Mouse (Mus musculus): ENCODE results near the gene Sp3. TPM values are rescaled to one million over a fixed set of nuclear protein-coding genes. Genes with fewer than 3 reads are reported as not detected.
A peak's percentile ranks its signal among the peaks of the same experiment; 100 is the strongest.
"Not testable (repeated sequence)": the region's sequence is repeated elsewhere in the genome, so short reads cannot be mapped to it uniquely, and the experiment has no call there.

Gene Sp3
- polyA plus RNA-seq, 1 experiment, result 34.0 TPM

DNA sequence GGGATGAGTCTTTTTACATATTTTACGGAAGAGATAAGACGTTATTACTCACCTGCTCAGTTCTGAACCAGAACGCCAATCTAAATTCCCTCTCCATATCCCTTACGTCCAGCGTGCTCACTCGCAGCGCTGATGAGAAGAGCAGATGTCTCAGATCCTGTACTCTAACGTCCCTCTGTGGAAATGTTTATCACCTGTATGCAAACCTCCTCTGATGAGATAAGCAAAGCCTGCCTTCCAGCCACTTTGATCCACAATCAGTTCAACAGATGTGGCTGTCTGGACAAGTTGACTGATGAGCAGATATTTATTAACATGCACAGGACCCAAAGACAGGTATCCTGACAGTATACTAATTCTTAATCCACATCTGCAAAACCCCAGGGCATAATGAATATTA, 19.9 kb upstream of the Sp3 start:
- TF ChIP-seq CTCF (IDR thresholded peaks at IDR 0.05; ENCODE audit: control insufficient read depth, insufficient read depth, low read length), result no peak
- TF ChIP-seq POLR2A (IDR thresholded peaks at IDR 0.05; ENCODE audit: borderline replicate concordance, control insufficient read depth, low read depth, low read length), result no peak
- Histone ChIP-seq H3K27ac (ENCODE audit: control insufficient read depth, insufficient read depth, low read depth, low read length, poor library complexity) (no peak overlapping the region), H3K4me3 (replicated peaks; ENCODE audit: control insufficient read depth, low read depth, low read length) (no peak overlapping the region), H3K4me1 (ENCODE audit: control insufficient read depth, insufficient read depth, low read length) (peaks cover 7% of the 10 kb centered on the region)
- 68% methylated on average over 8 of the region's 8 CpGs for WGBS

DNA sequence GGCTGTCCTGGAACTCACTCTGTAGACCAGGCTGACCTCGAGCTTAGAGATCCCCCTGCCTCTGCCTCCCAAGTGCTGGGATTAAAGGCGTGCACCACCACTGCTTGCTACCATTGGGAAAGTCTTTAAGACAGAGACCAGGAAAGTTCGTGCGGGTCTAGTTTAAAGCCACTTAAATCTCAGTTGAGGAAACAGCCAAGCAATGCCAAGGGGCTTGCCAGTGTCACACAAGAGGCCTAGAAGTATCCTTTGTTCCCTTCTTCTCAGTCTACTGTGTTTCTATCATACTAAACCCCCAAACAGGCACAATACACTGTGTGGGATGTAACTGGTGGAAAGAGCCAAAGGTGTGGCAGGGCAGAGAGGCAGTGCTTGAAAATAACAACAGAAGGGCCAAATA, 17.3 kb upstream of the Sp3 start:
- WGBS, result 89% methylated on average over 4 of the region's 4 CpGs
- peaks cover 4% of the 10 kb centered on the region for H3K4me1 ChIP-seq (ENCODE audit: control insufficient read depth, insufficient read depth, low read length)
- H3K27ac ChIP-seq (ENCODE audit: control insufficient read depth, insufficient read depth, low read depth, low read length, poor library complexity), result no peak overlapping the region
- H3K4me3 ChIP-seq (replicated peaks; ENCODE audit: control insufficient read depth, low read depth, low read length), result no peak overlapping the region
- TF ChIP-seq CTCF (IDR thresholded peaks at IDR 0.05; ENCODE audit: control insufficient read depth, insufficient read depth, low read length), result no peak
- no peak for TF ChIP-seq POLR2A (IDR thresholded peaks at IDR 0.05; ENCODE audit: borderline replicate concordance, control insufficient read depth, low read depth, low read length)

DNA sequence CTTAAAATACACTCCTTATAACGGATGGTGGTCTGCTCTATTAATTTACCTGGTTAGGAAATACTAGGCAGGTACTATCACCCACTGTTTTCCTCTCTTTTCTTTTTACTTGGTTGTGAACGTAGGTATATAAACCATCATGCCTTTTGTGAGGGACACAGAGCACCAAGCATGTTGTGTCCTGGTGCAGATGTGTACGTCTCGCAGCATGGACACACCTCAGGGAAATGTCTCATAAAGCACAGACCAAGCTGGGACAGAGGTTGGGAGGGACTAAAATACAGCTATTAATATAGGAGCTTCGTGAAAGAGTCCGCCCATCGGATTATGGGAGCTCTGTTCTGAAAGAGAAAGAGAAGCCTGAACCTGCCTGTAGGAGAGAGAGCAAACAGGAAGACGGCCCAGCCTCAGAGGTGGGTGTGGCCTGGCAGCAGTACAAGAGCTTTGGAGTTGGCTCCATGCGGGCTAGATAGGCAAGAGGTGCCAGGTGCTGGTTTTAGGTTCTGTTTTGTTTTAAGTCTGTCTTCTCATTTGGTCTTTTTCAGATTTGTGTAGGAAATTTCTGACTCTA, 16.6 kb upstream of the Sp3 start:
- 5% methylated on average over 9 of the region's 9 CpGs for WGBS
- peaks cover 4% of the 10 kb centered on the region for H3K4me1 ChIP-seq (ENCODE audit: control insufficient read depth, insufficient read depth, low read length)
- TF ChIP-seq POLR2A (IDR thresholded peaks at IDR 0.05; ENCODE audit: borderline replicate concordance, control insufficient read depth, low read depth, low read length) (no peak), CTCF (IDR thresholded peaks at IDR 0.05; ENCODE audit: control insufficient read depth, insufficient read depth, low read length) (no peak)
- peak overlapping the region; percentile 60 for H3K4me3 ChIP-seq (replicated peaks; ENCODE audit: control insufficient read depth, low read depth, low read length)
- peak overlapping the region; percentile 49; the same call in 1 of the 2 replicates for H3K27ac ChIP-seq (ENCODE audit: control insufficient read depth, insufficient read depth, low read depth, low read length, poor library complexity)

DNA sequence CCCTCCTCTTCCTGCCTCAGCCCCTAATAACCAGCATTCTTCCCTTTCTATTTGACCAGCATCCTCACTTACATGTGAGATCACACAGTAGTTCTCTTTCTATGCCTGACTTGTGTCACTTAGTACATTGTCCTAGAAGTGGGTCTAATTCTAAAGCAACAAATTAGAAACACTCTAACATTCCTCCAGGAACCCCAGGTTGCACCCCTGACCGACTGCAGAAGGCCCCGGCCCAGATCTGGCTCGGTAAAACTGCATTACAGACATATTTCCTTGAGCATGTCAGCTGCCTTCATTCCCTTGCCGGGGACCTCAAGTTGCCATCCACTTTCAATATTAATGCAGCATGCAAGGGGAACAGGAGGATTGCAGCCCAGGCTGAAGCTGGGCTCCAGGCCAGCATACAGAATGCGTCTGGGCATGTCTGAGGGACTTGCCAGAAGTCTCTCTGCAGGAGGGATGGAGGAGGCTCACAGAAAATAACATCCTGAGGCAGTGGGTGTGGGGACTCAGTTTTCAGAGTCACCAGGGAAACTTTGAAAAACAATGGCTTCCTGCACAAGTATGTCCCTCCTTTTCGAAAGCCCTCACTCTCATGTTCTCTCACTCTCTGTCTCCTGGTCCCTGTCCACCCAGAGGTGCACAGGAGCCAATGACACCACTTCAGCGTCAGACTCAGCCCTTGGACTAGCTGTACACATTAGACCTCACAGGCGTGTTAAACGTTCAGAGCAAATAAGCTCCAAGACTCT, 15.3 kb upstream of the Sp3 start:
- H3K27ac ChIP-seq (ENCODE audit: control insufficient read depth, insufficient read depth, low read depth, low read length, poor library complexity), result 0 out of 2 replicates have a peak overlapping the region, but pooled peaks have one; percentile 8
- TF ChIP-seq CTCF (IDR thresholded peaks at IDR 0.05; ENCODE audit: control insufficient read depth, insufficient read depth, low read length), result no peak
- no peak for TF ChIP-seq POLR2A (IDR thresholded peaks at IDR 0.05; ENCODE audit: borderline replicate concordance, control insufficient read depth, low read depth, low read length)
- WGBS, result 31% methylated on average over 9 of the region's 9 CpGs
- no peak overlapping the region for H3K4me3 ChIP-seq (replicated peaks; ENCODE audit: control insufficient read depth, low read depth, low read length)
- H3K4me1 ChIP-seq (ENCODE audit: control insufficient read depth, insufficient read depth, low read length), result peaks cover 4% of the 10 kb centered on the region

DNA sequence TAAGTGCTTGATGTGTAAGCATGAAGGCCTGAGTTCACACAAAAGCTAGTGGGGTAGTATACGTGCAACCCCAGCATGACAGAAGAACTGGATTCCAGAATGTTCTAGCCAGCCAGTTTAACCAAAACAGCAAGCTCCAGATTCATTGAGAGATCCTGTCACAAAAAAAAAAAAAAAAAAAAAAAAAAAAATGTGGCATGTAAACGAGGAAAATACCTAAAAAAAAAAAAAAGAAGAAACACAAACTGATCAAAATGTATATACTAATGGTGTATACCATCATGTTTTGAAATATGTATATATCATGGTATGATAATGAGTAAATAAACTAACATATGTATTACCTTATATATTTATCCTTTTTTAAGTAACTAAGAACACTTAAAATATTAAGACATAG, 13.9 kb upstream of the Sp3 start:
- WGBS, result 58% methylated on average over 2 of the region's 2 CpGs
- Histone ChIP-seq H3K27ac (ENCODE audit: control insufficient read depth, insufficient read depth, low read depth, low read length, poor library complexity) (no peak overlapping the region), H3K4me1 (ENCODE audit: control insufficient read depth, insufficient read depth, low read length) (peaks cover 4% of the 10 kb centered on the region), H3K4me3 (replicated peaks; ENCODE audit: control insufficient read depth, low read depth, low read length) (no peak overlapping the region)
- no peak for TF ChIP-seq CTCF (IDR thresholded peaks at IDR 0.05; ENCODE audit: control insufficient read depth, insufficient read depth, low read length)
- no peak for TF ChIP-seq POLR2A (IDR thresholded peaks at IDR 0.05; ENCODE audit: borderline replicate concordance, control insufficient read depth, low read depth, low read length)

DNA sequence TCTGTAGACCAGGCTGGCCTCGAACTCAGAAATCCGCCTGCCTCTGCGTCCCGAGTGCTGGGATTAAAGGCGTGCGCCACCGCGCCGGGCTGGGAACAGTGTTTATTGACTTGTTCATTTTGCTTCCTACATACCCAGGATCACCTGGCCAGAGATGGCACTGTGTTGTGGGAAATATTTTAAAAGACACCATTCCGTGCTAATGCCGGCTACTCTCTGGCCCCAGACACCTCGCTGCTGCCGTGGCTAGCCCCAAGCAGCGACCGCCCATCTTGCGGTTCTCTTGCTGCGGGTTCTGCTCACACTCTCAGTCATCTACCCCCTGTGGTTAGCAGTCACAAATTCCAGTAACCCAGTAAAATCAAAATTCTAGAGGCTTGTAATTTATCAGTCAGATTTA, 12.3 kb upstream of the Sp3 start:
- TF ChIP-seq CTCF (IDR thresholded peaks at IDR 0.05; ENCODE audit: control insufficient read depth, insufficient read depth, low read length) (no peak), POLR2A (IDR thresholded peaks at IDR 0.05; ENCODE audit: borderline replicate concordance, control insufficient read depth, low read depth, low read length) (no peak)
- peaks cover 3% of the 10 kb centered on the region for H3K4me1 ChIP-seq (ENCODE audit: control insufficient read depth, insufficient read depth, low read length)
- WGBS, result 94% methylated on average over 17 of the region's 17 CpGs
- no peak overlapping the region for H3K4me3 ChIP-seq (replicated peaks; ENCODE audit: control insufficient read depth, low read depth, low read length)
- H3K27ac ChIP-seq (ENCODE audit: control insufficient read depth, insufficient read depth, low read depth, low read length, poor library complexity), result no peak overlapping the region

DNA sequence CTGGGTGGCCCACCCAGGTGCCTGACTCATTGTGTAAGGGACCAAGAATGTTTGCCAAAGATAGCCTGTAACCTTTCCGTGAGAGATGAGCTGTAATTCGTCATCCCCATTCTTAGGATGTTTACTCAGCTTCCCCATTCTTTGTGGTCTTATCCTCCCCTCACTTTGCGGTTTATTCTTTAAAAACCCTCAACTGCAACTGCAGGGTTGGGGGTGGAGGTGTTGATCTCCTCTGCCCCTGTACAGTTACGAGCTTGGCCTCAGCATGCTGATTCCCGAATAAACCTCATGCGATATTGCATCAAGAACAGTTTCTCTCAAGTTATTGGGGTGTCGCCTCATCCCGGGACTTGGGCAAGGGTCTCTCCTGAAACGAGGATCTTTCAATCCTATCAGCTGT, 8.7 kb upstream of the Sp3 start:
- H3K27ac ChIP-seq (ENCODE audit: control insufficient read depth, insufficient read depth, low read depth, low read length, poor library complexity), result not testable (repeated sequence)

DNA sequence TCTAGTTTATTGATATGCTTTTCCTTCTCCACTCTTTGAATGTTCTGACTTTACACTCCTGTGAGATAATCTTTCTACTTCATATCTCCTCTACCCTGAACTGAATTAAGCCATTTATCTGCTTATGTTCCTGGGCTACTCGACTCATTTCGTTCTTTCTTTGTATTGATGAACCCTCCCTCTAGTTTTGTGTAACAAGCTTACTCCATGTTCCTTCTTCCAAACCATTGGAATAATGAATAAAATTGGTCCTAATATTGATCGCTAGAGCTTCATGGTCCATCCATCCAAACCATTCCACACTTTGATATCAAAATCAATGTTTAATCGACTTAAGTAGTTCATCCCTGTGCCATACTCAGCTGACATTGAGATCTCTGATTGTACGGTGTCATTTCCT, 6.4 kb upstream of the Sp3 start, which contains the start of gene Gm11084:
Gm11084 (minus strand) TSS at position 101 of the 400 bp plus-strand sequence.
- Histone ChIP-seq H3K27ac (ENCODE audit: control insufficient read depth, insufficient read depth, low read depth, low read length, poor library complexity) (no peak within 1 kb of the TSS), H3K4me1 (ENCODE audit: control insufficient read depth, insufficient read depth, low read length) (peaks cover 3% of the 10 kb centered on the region; the same call in 1 of the 2 replicates), H3K4me3 (replicated peaks; ENCODE audit: control insufficient read depth, low read depth, low read length) (no peak within 1 kb of the TSS)
- TF ChIP-seq CTCF (IDR thresholded peaks at IDR 0.05; ENCODE audit: control insufficient read depth, insufficient read depth, low read length) (no peak), POLR2A (IDR thresholded peaks at IDR 0.05; ENCODE audit: borderline replicate concordance, control insufficient read depth, low read depth, low read length) (no peak)
- WGBS, result 85% methylated on average over 5 of the region's 5 CpGs

More for the DNA sequence above, 8.7 kb upstream of the Sp3 start:
- H3K4me1 ChIP-seq (ENCODE audit: control insufficient read depth, insufficient read depth, low read length); H3K4me3 ChIP-seq (replicated peaks; ENCODE audit: control insufficient read depth, low read depth, low read length): not testable (repeated sequence)
- WGBS, result 85% methylated on average over 9 of the region's 9 CpGs

Measured in bone marrow, adult 2 months (tissue).